Mouse (Mus musculus) embryo, embryonic 11 days (tissue): ENCODE data around the gene Gemin6.
"Not testable (repeated sequence)": the region's sequence is repeated elsewhere in the genome, so short reads cannot be mapped to it uniquely, and the experiment has no call there.

Experiments used
- DNase-seq: peaks from one replicate; pipeline ENCODE4 v3.0.0-alpha.2; 2015

Gene Gemin6

GRCm38 (mm10) chr17:80224326-80225116 lies at the start of gene Gemin6:
Gene Gemin6, plus strand, starts transcription at chr17:80224441.
- peak; percentile 97 for DNase-seq

GRCm38 (mm10) chr17:80174699-80175385 lies 49.4 kb upstream of the Gemin6 start:
- DNase-seq, result peak; percentile 33

GRCm38 (mm10) chr17:80175386-80175739 lies 48.9 kb upstream of the Gemin6 start:
- no peak for DNase-seq

- no peak for DNase-seq
Observed at GRCm38 (mm10) chr17:80175966-80176365, 48.3 kb upstream of the Gemin6 start.

- not testable (repeated sequence) for DNase-seq
Observed at GRCm38 (mm10) chr17:80178846-80179245, 45.4 kb upstream of the Gemin6 start.

GRCm38 (mm10) chr17:80179959-80180358 lies 44.3 kb upstream of the Gemin6 start:
- peak; percentile 81 for DNase-seq

GRCm38 (mm10) chr17:80180468-80180867 lies 43.8 kb upstream of the Gemin6 start:
- no peak for DNase-seq

- DNase-seq, result no peak
Observed at GRCm38 (mm10) chr17:80183615-80184014, 40.6 kb upstream of the Gemin6 start.

- peak; percentile 64 for DNase-seq
Observed at GRCm38 (mm10) chr17:80193075-80193474, 31.2 kb upstream of the Gemin6 start.

- DNase-seq, result no peak
Observed at GRCm38 (mm10) chr17:80199160-80199778, 25.0 kb upstream of the Gemin6 start.

GRCm38 (mm10) chr17:80205657-80206056 lies 18.6 kb upstream of the Gemin6 start:
- DNase-seq, result no peak

- peak; percentile 75 for DNase-seq
Observed at GRCm38 (mm10) chr17:80206301-80206670, 18.0 kb upstream of the Gemin6 start.

GRCm38 (mm10) chr17:80206671-80207581 lies 17.3 kb upstream of the Gemin6 start, which contains the start of the genes Srsf7 and Ttc39d:
Gene Srsf7, minus strand, starts transcription at chr17:80207307.
Gene Ttc39d, plus strand, starts transcription at chr17:80207460.
- DNase-seq, result peak; percentile 100

GRCm38 (mm10) chr17:80213998-80214397 lies 10.2 kb upstream of the Gemin6 start:
- not testable (repeated sequence) for DNase-seq

- DNase-seq, result no peak
Observed at GRCm38 (mm10) chr17:80220131-80220530, 4.1 kb upstream of the Gemin6 start.

GRCm38 (mm10) chr17:80221202-80221601 lies 3.0 kb upstream of the Gemin6 start:
- no peak for DNase-seq

GRCm38 (mm10) chr17:80221890-80222628 lies 2.2 kb upstream of the Gemin6 start:
- peak; percentile 37 for DNase-seq

- no peak for DNase-seq
Observed at GRCm38 (mm10) chr17:80223829-80224228, 412 bp upstream of the Gemin6 start.

GRCm38 (mm10) chr17:80225142-80225541 lies 901 bp downstream of the Gemin6 start:
- peak; percentile 10 for DNase-seq

- DNase-seq, result no peak
Observed at GRCm38 (mm10) chr17:80229396-80229795, 5.2 kb downstream of the Gemin6 start.

- DNase-seq, result no peak
Observed at GRCm38 (mm10) chr17:80233844-80234243, 9.6 kb downstream of the Gemin6 start.

- DNase-seq, result no peak
Observed at GRCm38 (mm10) chr17:80234376-80234775, 10.1 kb downstream of the Gemin6 start.
